Mouse (Mus musculus) lung, adult 18-20 months (tissue): Measurements from ENCODE around the gene Deup1.

ENCODE experiments used
- DNase-seq, 2 experiments: peaks; one replicate each; pipeline ENCODE4 v3.0.0; 2022; ENCODE audit warnings: mixed read lengths in 2 of 2

Gene Deup1

GRCm38 (mm10) chr9:15627785-15628287 is at the start of gene Deup1:
Deup1 (minus strand) TSS chr9:15627933.
- peak; percentile 47 to 65 for DNase-seq

- no peak for DNase-seq
These were observed 44.5 kb upstream of the Deup1 start for GRCm38 (mm10) chr9:15672251-15672650.

- peak; percentile 9 to 32 for DNase-seq
These were observed 42.3 kb upstream of the Deup1 start for GRCm38 (mm10) chr9:15670002-15670527.

- no peak for DNase-seq
These were observed 41.7 kb upstream of the Deup1 start for GRCm38 (mm10) chr9:15669452-15669851.

- DNase-seq = no peak
These were observed 36.9 kb upstream of the Deup1 start for GRCm38 (mm10) chr9:15664606-15665005.

- no peak for DNase-seq
These were observed 31.3 kb upstream of the Deup1 start for GRCm38 (mm10) chr9:15659069-15659468.

GRCm38 (mm10) chr9:15658236-15658785 is 30.6 kb upstream of the Deup1 start:
- DNase-seq = no peak

GRCm38 (mm10) chr9:15653036-15653435 is 25.3 kb upstream of the Deup1 start:
- DNase-seq = no peak

- DNase-seq = no peak
These were observed 22.2 kb upstream of the Deup1 start for GRCm38 (mm10) chr9:15649977-15650376.

- no peak for DNase-seq
These were observed 349 bp downstream of the Deup1 start for GRCm38 (mm10) chr9:15627384-15627783.

GRCm38 (mm10) chr9:15624739-15625138 is 3.0 kb downstream of the Deup1 start:
- DNase-seq = no peak

GRCm38 (mm10) chr9:15619767-15620166 is 8.0 kb downstream of the Deup1 start:
- no peak for DNase-seq

GRCm38 (mm10) chr9:15619020-15619590 is 8.6 kb downstream of the Deup1 start:
- no peak for DNase-seq

GRCm38 (mm10) chr9:15617061-15617460 is 10.7 kb downstream of the Deup1 start:
- DNase-seq = no peak

- DNase-seq = no peak
These were observed 11.3 kb downstream of the Deup1 start for GRCm38 (mm10) chr9:15616471-15616870.

- DNase-seq = no peak
These were observed 18.3 kb downstream of the Deup1 start for GRCm38 (mm10) chr9:15609280-15609930.

- no peak for DNase-seq
These were observed 20.1 kb downstream of the Deup1 start for GRCm38 (mm10) chr9:15607601-15608000.

GRCm38 (mm10) chr9:15603156-15603555 is 24.6 kb downstream of the Deup1 start:
- DNase-seq = no peak

- no peak for DNase-seq
These were observed 26.7 kb downstream of the Deup1 start for GRCm38 (mm10) chr9:15600859-15601540.

- DNase-seq = no peak
These were observed 27.4 kb downstream of the Deup1 start for GRCm38 (mm10) chr9:15600156-15600858.

- no peak for DNase-seq
These were observed 31.1 kb downstream of the Deup1 start for GRCm38 (mm10) chr9:15596598-15596997.

- DNase-seq = no peak
These were observed 33.6 kb downstream of the Deup1 start for GRCm38 (mm10) chr9:15594148-15594547.
